Comparison of ENCODE assay signal across 8 mouse cellular contexts in the genomic region with DNA sequence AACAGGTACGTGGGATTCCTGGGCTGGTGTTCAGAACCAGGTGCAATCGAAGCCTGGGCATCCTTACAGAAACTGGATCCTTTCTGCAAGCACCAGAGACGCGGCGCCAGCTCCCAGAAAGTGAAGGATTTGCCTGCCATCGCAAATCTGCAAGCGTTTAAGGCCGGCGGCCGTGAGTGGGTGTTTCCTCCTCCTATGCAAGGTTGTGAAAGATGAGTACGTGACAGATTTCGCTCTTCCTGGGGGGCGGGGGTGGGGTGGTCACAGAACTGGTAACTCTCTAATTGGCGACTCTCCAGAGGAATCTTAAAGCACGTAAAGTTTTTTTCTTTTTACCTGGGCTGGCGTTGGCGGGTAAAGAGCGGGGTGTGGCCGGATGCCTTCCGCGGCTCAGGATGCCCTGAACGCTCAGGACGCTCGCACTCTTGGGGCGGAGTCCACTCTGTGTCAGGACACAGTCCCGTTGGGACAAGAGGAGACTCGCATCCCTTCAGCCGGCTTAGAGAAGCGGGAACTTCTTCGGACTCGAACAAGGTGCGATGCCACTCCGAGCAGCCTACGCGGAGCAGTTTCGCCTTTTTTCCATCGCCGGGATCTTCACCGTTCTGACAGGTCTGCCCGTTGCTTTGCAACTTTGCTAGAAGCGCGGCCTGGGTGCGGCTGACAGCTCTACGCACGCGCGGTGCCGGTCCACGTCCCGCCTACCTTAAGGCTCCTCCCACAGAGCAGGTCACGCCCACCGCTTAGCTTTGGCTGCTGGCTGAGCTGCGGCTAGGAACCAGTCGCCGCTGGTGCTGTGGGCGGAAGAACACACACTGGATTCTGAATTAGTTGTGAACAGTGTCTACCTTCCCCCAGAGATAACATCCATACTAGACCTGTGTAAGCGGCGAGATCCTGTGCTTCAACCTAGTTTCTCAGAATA.
DNase-seq lines count a peak whose midpoint lies in the region; ATAC-seq lines count a peak whose summit lies in the region.

No protein-coding gene starts in this region.

- H3K4me2 ChIP-seq in hindbrain, embryonic 13.5 days: peak overlapping the region; percentile 91

- WGBS in hindbrain, embryonic 13.5 days: under 1% methylated on average over 58 of the region's 58 CpGs

- H3K4me1 ChIP-seq in hindbrain, embryonic 13.5 days (replicated peaks): peaks cover 14% of the 10 kb centered on the region; the same call in 1 of the 2 replicates

- peak overlapping the region; percentile 63 for H3K9ac ChIP-seq in hindbrain, embryonic 13.5 days

- peak; percentile 96 for ATAC-seq in hindbrain, embryonic 13.5 days (ENCODE audit: low FRiP score)

- peak overlapping the region; percentile 69 for H3K27ac ChIP-seq in hindbrain, embryonic 13.5 days

- peak overlapping the region; percentile 76 for H3K4me3 ChIP-seq in hindbrain, embryonic 13.5 days

- DNase-seq in NIH3T3 (ENCODE audit: low read depth): peak; percentile 90
- peak; percentile 81 to 82 for DNase-seq in cerebellum, postnatal 14 days
- peak; percentile 65 to 75 for DNase-seq in frontal cortex, postnatal 14 days (ENCODE audit: low spot score in 2 of 2)
- DNase-seq in layer of hippocampus, postnatal 36 days: peak; percentile 87 to 89
- DNase-seq in lung, postnatal 36 days: peak; percentile 95
- DNase-seq in retina, postnatal 1 day: peak; percentile 93
- peak; percentile 85 to 86 for DNase-seq in urinary bladder, adult 18-20 months (ENCODE audit: low spot score in 2 of 2)

- H3K9me3 ChIP-seq in hindbrain, embryonic 13.5 days: no peaks in the 10 kb centered on the region

- H3K27me3 ChIP-seq in hindbrain, embryonic 13.5 days: peaks cover 10% of the 10 kb centered on the region

- no peaks in the 10 kb centered on the region for H3K36me3 ChIP-seq in hindbrain, embryonic 13.5 days

Comparison
In these comparisons a context has a peak if more than half of its experiments do, and no peak if none do; other contexts are left out.
1. Peak in every context shown above with its lines: DNase-seq, ATAC-seq, H3K4me3 ChIP-seq and H3K27ac ChIP-seq.